Mouse (Mus musculus) lung, postnatal 0 days (tissue): ENCODE measurements around the gene Stx19.

Source experiments
- CTCF ChIP-seq: IDR thresholded peaks from 2 replicates; pipeline ENCODE4 v1.5.1; 2016; ENCODE audit warnings: antibody characterized with exemption, mild to moderate bottlenecking
- EP300 ChIP-seq: IDR thresholded peaks from 2 replicates; pipeline ENCODE4 v1.6.1; 2016; ENCODE audit warnings: antibody characterized with exemption, mild to moderate bottlenecking, control low read depth

- TF ChIP-seq CTCF (no peak), EP300 (no peak)
Measured at GRCm38 (mm10) chr16:62845341-62845740, 30.9 kb downstream of the Stx19 start.
